Mouse (Mus musculus) heart, embryonic 10.5 days (tissue): ENCODE results near the gene Zbtb39. TPM values are rescaled to one million over a fixed set of nuclear protein-coding genes. Genes with fewer than 3 reads are reported as not detected.

Source experiments
- DNase-seq: peaks from one replicate; pipeline ENCODE4 v3.0.0-alpha.2; 2017; ENCODE audit warnings: low spot score
- H3K27ac ChIP-seq: fragments of 300-500 bp; sonication (generic); 2 replicates; pipeline ENCODE4 v1.5.1; 2016; ENCODE audit warnings: mild to moderate bottlenecking
- H3K27me3 ChIP-seq: fragments of 300-500 bp; sonication (generic); 2 replicates; pipeline ENCODE4 v1.6.1; 2016; ENCODE audit warnings: mild to moderate bottlenecking; ENCODE audit not compliant: poor library complexity, insufficient read depth, severe bottlenecking
- H3K36me3 ChIP-seq: fragments of 300-500 bp; sonication (generic); 2 replicates; pipeline ENCODE4 v1.6.1; 2016; ENCODE audit warnings: mild to moderate bottlenecking, moderate library complexity
- H3K4me1 ChIP-seq: fragments of 300-500 bp; sonication (generic); 2 replicates; pipeline ENCODE4 v1.6.1; 2016; ENCODE audit warnings: mild to moderate bottlenecking
- H3K4me3 ChIP-seq: fragments of 300-500 bp; sonication (generic); 2 replicates; pipeline ENCODE4 v1.5.1; 2016; ENCODE audit warnings: mild to moderate bottlenecking, moderate library complexity
- H3K9me3 ChIP-seq: fragments of 300-500 bp; sonication (generic); 2 replicates; pipeline ENCODE4 v1.6.1; 2016; ENCODE audit warnings: mild to moderate bottlenecking, moderate library complexity
- WGBS: fragments of 180-500 bp; shearing (Covaris S2); methylation state at CpG from one replicate; pipeline ENCODE4 v1.1.7; 2016; 5-methylcytosine and 5-hydroxymethylcytosine counted together
- polyA plus RNA-seq: library from polyadenylated mRNA; unstranded; fragments of >200 nt; fragmentation: Nextera tagmentation; extraction: Ambion mirVana; gene quantifications from 2 replicates; pipeline ENCODE4 v1.2.1, GENCODE M21; 2016

Zbtb39 gene
- polyA plus RNA-seq, 1 experiment from 2014 or later, result 4.9 TPM

- Histone ChIP-seq H3K27me3 (no peaks in the 10 kb centered on the region), H3K4me3 (peak overlapping the region; percentile 99), H3K36me3 (peaks cover 35% of the 10 kb centered on the region), H3K27ac (peak overlapping the region; percentile 96), H3K9me3 (no peaks in the 10 kb centered on the region), H3K4me1 (peaks cover 25% of the 10 kb centered on the region)
- no peak for DNase-seq
- WGBS, result 0% methylated on average over 53 of the region's 55 CpGs
Measured at GRCm38 (mm10) chr10:127739661-127740161, 373 bp downstream of the Zbtb39 start.

- no peak for DNase-seq
- WGBS, result 66% methylated on average over 5 of the region's 5 CpGs
- Histone ChIP-seq H3K9me3 (no peaks in the 10 kb centered on the region), H3K27me3 (no peaks in the 10 kb centered on the region), H3K4me3 (no peak overlapping the region), H3K4me1 (peaks cover 36% of the 10 kb centered on the region), H3K36me3 (peaks cover 73% of the 10 kb centered on the region), H3K27ac (no peak overlapping the region)
Measured at GRCm38 (mm10) chr10:127744661-127745060, 5.3 kb downstream of the Zbtb39 start.

GRCm38 (mm10) chr10:127745886-127746285 is 6.5 kb downstream of the Zbtb39 start:
- H3K27ac ChIP-seq, result no peak overlapping the region
- H3K27me3 ChIP-seq, result no peaks in the 10 kb centered on the region
- no peak overlapping the region for H3K4me3 ChIP-seq
- H3K36me3 ChIP-seq, result peaks cover 79% of the 10 kb centered on the region
- 72% methylated on average over 5 of the region's 5 CpGs for WGBS
- H3K9me3 ChIP-seq, result no peaks in the 10 kb centered on the region
- no peak for DNase-seq
- H3K4me1 ChIP-seq, result peaks cover 33% of the 10 kb centered on the region

- H3K4me3 ChIP-seq, result 0 out of 2 replicates have a peak overlapping the region, but pooled peaks have one; percentile 29
- peak overlapping the region; percentile 56; the same call in 1 of the 2 replicates for H3K27ac ChIP-seq
- no peak for DNase-seq
- H3K4me1 ChIP-seq, result peaks cover 31% of the 10 kb centered on the region
- H3K27me3 ChIP-seq, result no peaks in the 10 kb centered on the region
- 87% methylated on average over 8 of the region's 8 CpGs for WGBS
- H3K36me3 ChIP-seq, result peaks cover 68% of the 10 kb centered on the region
- H3K9me3 ChIP-seq, result no peaks in the 10 kb centered on the region
Measured at GRCm38 (mm10) chr10:127747254-127747653, 7.9 kb downstream of the Zbtb39 start.

GRCm38 (mm10) chr10:127748847-127749612 is 9.7 kb downstream of the Zbtb39 start:
- Histone ChIP-seq H3K4me1 (peaks cover 31% of the 10 kb centered on the region), H3K27me3 (no peaks in the 10 kb centered on the region), H3K4me3 (peak overlapping the region; percentile 58), H3K27ac (peak overlapping the region; percentile 72), H3K36me3 (peaks cover 51% of the 10 kb centered on the region), H3K9me3 (no peaks in the 10 kb centered on the region)
- DNase-seq, result no peak
- WGBS, result 10% methylated on average over 8 of the region's 8 CpGs

- H3K4me3 ChIP-seq, result peak overlapping the region; percentile 58
- peaks cover 34% of the 10 kb centered on the region for H3K4me1 ChIP-seq
- peak; percentile 71 for DNase-seq
- peak overlapping the region; percentile 72 for H3K27ac ChIP-seq
- WGBS, result 44% methylated on average over 24 of the region's 24 CpGs
- H3K27me3 ChIP-seq, result no peaks in the 10 kb centered on the region
- no peaks in the 10 kb centered on the region for H3K9me3 ChIP-seq
- H3K36me3 ChIP-seq, result peaks cover 40% of the 10 kb centered on the region
Measured at GRCm38 (mm10) chr10:127750136-127750777, 10.9 kb downstream of the Zbtb39 start.

- Histone ChIP-seq H3K27me3 (no peaks in the 10 kb centered on the region), H3K4me1 (peaks cover 35% of the 10 kb centered on the region), H3K4me3 (peak within 1 kb of the TSS; percentile 58), H3K27ac (peak within 1 kb of the TSS; percentile 48; the same call in 1 of the 2 replicates), H3K36me3 (peaks cover 28% of the 10 kb centered on the region), H3K9me3 (no peaks in the 10 kb centered on the region)
- WGBS, result 35% methylated on average over 8 of the region's 8 CpGs
- DNase-seq, result peak; percentile 82
Measured at GRCm38 (mm10) chr10:127751548-127751947, 12.2 kb downstream of the Zbtb39 start, which contains the start of gene Gpr182. Gene Gpr182 (minus strand): TSS chr10:127751732.

- 65% methylated on average over 6 of the region's 6 CpGs for WGBS
- H3K27ac ChIP-seq, result 0 out of 2 replicates have a peak overlapping the region, but pooled peaks have one; percentile 23
Measured at GRCm38 (mm10) chr10:127754566-127755166, 15.3 kb downstream of the Zbtb39 start.

GRCm38 (mm10) chr10:127755246-127755645 is 15.9 kb downstream of the Zbtb39 start:
- peaks cover 14% of the 10 kb centered on the region for H3K4me1 ChIP-seq
- H3K36me3 ChIP-seq, result 0 out of 2 replicates have a peak, but pooled peaks cover 4% of the 10 kb centered on the region
- no peaks in the 10 kb centered on the region for H3K9me3 ChIP-seq
- 60% methylated on average over 3 of the region's 3 CpGs for WGBS
- H3K4me3 ChIP-seq, result no peak overlapping the region
- no peaks in the 10 kb centered on the region for H3K27me3 ChIP-seq
- no peak overlapping the region for H3K27ac ChIP-seq
- no peak for DNase-seq

More at GRCm38 (mm10) chr10:127754566-127755166, 15.3 kb downstream of the Zbtb39 start:
- H3K4me3 ChIP-seq, result no peak overlapping the region
- H3K9me3 ChIP-seq, result no peaks in the 10 kb centered on the region
- no peaks in the 10 kb centered on the region for H3K27me3 ChIP-seq
- no peak for DNase-seq
- H3K36me3 ChIP-seq, result 0 out of 2 replicates have a peak, but pooled peaks cover 6% of the 10 kb centered on the region
- peaks cover 18% of the 10 kb centered on the region for H3K4me1 ChIP-seq

GRCm38 (mm10) chr10:127755770-127756468 is 16.6 kb downstream of the Zbtb39 start:
- WGBS, result 27% methylated on average over 18 of the region's 18 CpGs
- DNase-seq, result no peak

GRCm38 (mm10) chr10:127759181-127760110 is 20.1 kb downstream of the Zbtb39 start, which contains the start of the genes Rdh1 and Rdh16f1:
Gene Rdh1 (plus strand): TSS chr10:127759721.
Gene Rdh16f1 (plus strand): TSS chr10:127759787.
- Histone ChIP-seq H3K4me1 (peaks cover 6% of the 10 kb centered on the region), H3K9me3 (no peaks in the 10 kb centered on the region), H3K27ac (no peak within 1 kb of the TSS), H3K27me3 (no peaks in the 10 kb centered on the region), H3K36me3 (no peaks in the 10 kb centered on the region), H3K4me3 (no peak within 1 kb of the TSS)
- 61% methylated on average over 9 of the region's 9 CpGs for WGBS
- peak; percentile 66 for DNase-seq

More at GRCm38 (mm10) chr10:127755770-127756468, 16.6 kb downstream of the Zbtb39 start:
- Histone ChIP-seq H3K36me3 (no peaks in the 10 kb centered on the region), H3K27ac (peak overlapping the region; percentile 56), H3K27me3 (no peaks in the 10 kb centered on the region), H3K4me1 (peaks cover 9% of the 10 kb centered on the region), H3K4me3 (peak overlapping the region; percentile 47), H3K9me3 (no peaks in the 10 kb centered on the region)
